Mouse (Mus musculus): ENCODE measurements around the gene Limk1.
"Not testable (repeated sequence)": the region's sequence is repeated elsewhere in the genome, so short reads cannot be mapped to it uniquely, and the experiment has no call there.

The Limk1 gene

DNA sequence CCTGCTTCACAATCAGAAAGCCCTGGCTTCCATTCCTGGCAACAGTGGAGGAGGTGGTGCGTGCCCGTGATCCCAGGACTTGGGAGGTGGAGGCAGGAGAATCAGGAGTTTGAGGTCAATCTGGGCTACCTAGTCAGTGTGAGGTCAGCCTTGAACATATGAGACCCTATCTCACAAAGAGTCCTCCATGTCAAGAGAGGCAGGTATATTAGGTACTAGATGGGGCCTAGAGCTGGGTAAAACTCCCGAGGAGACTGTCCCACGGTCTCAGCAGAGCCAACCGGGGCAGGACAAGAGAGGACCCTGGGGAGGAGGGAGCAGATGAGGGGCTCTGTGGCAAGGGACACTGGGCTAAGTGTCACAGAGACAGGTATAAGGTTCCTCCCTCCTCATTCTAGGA is 10.9 kb downstream of the Limk1 start:
- DNase-seq (ENCODE audit: low read depth), result peak; percentile 17

DNA sequence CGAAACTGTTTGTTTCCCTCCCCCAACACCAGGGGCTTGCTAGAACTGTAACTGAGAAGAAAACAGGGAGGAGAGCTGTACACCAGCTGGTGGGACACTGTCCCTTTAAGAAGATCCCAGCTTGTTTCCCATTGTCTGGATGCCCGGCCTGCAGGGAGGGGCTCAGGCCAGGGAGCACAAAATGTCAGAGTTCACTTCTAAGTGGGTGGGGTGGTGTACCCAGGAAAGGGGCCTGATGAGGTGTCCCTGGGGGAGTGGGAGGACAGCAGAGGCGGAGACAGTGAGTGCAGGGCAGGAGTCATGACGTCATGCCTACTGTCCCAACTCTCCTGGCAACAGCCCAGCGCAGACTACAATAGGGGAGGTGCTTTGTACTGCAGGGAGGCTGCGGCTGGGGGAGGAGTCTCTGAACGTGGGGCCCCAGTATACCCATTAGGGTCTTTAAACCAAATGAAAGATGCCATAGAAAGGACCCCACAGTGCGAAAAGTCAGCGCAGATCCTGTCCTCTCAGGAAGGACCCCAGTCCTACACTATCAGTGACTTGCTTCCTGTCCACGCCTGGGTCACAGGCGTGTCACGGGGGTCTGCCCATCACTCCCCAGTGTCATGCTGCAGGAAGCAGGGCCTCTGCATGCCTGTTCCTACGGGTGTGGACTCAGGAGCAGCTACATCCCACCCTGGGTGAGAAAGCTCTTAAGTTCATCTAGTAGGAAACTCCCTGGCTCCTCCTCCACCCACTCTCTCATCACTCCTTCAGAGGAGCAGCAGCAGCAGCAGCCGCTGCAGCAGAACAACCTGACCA is 12.2 kb downstream of the Limk1 start:
- DNase-seq (ENCODE audit: low read depth), result peak; percentile 76

DNA sequence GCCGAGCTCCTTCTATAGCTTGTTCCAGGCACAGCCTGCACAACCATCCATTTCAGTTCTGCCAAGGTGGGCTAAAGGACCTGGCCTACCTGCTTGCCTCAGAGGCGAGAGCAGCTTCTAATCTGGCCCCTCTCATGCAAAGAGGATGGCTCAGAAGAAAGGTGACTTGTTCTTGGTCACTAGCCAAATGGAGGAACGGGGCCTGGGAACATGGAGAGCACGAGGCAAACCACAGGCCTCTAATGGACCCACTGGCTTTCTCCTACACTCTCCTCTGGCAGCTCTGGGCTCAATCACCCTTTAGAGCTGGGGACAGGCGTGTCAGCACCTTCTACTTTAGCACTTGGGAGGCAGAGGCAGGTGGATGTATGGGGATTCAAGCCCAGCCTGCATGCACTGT is 13.4 kb downstream of the Limk1 start:
- DNase-seq (ENCODE audit: low read depth), result no peak

DNA sequence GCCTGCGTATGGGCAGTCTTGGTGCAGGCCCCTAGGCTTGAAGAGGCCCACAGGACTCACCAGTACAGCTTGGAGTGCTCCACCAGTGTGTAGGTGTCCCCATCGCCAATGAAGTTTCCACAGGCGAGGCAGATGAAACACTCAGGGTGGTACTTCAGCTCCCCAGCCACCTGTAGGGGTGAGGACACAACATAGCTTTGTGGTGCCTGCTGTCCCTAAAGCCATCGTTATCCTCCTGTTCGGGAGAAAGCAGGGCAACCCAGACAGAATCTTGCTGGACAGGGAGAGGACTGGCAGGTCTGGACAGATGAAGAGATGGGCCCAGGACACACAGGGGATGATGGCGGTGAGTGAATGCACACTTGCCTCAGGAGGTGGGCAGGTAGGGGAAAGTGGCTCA is 15.8 kb downstream of the Limk1 start:
- DNase-seq (ENCODE audit: low read depth), result no peak

DNA sequence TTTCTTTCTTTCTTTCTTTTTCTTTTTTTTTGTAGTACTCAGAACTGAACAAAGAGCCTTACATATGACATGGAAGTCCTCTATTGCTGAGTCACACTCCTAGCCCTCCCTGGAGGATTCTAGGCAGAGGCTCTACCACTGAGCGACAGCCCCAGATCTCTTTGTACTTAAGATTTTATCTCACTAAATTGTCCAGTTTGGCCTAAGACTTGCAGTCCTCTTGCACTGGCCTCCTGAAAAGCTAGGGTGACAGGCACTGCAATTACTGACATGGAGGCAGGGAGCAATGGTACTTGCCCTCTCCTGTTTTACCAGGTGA is 16.2 kb downstream of the Limk1 start:
- DNase-seq (ENCODE audit: low read depth), result no peak

DNA sequence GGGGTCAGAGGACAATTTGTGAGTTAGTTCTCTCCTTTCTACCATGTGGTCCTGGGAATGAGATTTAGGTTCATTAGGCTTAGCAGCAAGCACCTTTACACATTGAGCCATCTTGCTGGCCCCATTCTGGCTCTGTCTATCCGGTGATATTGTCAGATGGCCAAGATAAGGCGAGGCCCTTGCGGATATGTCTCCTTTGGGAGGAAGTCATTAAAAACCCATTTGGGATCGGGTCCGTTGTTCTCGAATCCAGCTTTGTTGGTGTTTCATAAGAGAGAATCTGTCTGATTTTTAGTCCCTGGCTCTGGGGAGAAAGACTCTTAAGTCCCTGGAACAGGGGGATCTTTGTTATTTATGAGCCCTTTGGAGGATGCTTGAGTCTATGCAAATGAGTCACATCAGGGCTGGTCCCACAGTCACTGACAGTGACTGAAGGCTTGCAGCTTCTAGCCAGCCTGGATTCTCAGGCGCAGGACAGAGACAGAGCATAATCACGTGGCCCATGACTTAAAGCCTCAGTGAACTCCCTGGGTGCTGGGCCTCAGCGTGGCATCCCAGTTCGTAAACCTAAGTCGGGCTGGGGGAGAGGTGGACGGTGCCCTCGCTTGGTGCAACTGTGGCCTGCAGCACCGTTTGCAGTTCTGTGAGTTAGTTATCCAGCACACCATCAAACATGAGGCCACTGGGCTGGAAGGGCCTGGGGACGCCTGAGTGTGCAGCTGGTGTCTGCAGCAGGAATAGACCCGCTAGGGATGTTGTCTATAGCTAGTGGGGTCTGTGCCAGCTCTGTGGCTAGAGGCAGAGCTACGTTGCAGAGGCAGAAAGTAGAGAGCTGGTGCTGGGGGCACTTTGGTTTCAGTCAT is 16.8 kb downstream of the Limk1 start:
- no peak for DNase-seq (ENCODE audit: low read depth)

DNA sequence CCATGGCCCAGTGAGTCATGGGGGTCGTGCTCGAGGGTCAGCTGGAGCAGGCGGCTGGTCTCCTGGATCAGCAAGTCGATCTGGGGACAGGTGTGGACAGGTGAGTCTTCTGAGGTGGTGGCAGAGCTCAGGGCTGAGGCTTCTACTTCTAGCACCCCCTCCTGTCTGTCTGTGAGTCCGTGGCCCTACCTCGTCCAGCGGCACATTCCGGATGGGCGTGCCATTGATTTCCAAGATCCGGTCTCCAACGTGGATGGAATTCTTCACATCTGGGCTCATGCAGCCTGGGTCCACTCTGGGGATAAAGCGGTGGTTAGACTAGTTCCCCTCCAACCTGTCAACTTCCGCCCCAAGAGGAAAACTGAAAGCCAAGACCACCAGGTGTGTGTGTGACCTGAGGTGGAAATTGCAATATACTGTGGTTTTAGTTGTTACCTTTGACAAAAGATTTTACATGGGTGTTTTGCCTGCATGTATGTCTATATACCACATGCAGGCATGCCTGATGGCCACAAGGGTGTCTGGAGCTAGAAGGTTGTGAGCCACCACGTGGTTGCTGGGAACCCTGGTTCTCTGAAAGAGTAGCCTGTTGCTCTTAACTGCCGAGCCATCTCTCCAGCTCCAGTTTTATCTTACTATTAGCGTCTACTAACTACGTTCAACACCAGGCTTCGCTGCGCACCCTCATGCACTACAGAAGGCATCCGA is 19.2 kb downstream of the Limk1 start:
- DNase-seq (ENCODE audit: low read depth), result no peak

DNA sequence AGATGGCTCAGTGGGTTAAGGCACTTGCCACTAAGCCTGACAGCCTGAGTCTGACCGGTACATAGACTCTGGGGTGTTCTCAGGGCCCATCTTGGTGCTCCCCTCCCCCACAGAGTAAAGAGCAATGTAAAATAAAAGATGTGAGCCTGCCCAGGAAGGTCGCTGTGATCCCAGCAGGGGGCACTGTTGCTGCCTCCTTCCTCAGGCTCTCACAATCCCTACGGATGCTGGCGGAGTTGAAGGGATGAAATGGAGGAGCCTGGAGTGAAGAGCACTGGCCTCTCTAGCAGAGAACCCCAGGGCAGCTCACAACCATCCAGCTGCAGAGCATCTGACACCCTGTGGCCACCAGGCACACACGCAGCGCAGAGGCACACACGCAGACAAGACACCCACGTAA is 19.9 kb downstream of the Limk1 start:
- no peak for DNase-seq (ENCODE audit: low read depth)

DNA sequence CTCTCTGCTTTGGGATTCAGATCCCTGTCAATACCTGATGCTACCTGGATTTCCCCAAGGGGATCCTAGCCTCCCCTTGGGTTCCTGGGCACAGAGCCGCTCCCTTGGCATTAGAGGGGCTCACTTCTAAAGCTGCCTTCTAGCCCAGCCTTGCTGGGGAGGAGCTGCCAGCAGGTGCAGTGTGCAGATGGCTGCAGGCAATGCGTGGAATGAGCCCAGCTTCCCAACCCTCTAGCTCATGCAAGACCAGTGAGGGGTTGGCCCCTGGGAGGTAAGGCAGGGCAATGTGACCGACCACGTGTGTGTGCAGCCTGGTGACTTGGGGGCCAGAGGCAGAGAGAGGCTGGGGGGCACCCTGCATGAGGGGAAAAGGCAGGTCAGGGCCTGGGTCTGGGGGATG is 31.7 kb downstream of the Limk1 start:
- no peak for DNase-seq (ENCODE audit: low read depth)

DNA sequence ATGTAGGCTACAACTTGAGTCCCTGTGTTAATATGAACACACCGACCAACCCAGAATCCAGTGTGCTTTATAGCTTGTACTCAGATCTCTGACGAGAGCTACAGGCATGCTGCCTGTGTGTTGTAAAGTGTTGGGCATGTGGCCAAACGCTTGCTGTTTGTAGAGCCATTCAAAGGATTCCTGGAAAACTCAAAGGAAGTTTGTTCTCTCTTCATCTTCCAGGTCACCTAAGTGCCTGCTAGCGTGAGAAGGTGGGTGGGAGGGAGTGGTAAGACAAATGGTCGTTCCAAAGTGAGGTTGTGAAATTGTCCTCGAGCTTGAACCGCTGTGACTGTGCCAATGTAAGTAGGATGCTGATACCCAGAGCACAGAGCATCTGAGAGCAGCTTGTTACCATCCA is 36.4 kb downstream of the Limk1 start:
- DNase-seq (ENCODE audit: low read depth), result no peak

DNA sequence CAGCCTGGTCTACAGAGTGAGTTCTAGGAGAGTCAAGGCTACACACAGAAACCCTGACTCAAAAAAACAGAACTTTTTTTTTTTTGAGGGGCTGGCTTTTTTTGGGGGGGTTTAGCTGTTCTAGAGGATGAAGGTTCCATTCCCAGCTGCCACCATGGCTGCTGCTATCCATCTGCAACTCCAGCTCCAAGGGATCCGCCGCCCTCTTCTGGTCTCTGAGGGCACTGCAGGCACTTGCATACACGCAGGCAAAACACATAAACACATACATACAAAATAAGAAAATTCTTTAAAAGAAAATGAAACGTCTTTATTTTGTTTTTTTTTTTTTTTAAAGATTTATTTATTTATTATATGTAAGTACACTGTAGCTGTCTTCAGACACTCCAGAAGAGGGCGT is 37.5 kb downstream of the Limk1 start:
- DNase-seq (ENCODE audit: low read depth), result peak; percentile 63

DNA sequence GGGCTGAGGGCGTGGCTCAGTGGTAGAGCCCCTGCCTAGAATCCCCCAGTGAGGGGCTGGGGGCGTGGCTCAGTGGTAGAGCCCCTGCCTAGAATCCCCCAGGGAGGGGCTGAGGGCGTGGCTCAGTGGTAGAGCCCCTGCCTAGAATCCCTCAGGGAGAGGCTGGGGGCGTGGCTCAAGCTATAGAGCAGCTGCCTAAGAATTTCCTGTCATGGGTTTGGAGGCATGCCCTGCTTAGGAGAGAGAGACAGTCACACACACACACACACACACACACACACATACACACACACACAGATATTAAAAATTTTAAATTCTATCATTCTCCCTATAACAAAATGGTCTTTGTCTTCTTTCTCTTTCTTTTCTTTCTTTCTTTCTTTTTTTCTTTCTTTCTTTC is 39.4 kb downstream of the Limk1 start:
- not testable (repeated sequence) for DNase-seq (ENCODE audit: low read depth)

DNA sequence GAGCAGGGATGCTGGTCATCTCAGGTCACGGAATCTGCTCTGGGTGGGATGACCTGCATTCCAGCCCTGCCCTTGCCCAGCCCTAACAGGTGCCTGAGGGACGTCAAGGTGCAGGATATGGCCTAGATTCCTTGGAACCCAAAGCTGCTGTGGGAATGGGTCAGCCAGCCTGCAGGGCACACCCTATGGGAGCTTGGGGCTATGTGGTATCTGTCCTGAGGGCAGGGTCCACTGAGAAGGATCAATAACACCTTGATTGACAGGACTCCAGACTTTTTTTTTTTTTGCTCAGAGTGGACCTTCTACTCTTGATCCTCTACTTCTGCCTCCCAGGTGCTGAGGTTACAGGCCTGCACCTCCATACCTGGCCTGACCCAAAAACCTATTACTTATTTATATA is 41.0 kb downstream of the Limk1 start:
- no peak for DNase-seq (ENCODE audit: low read depth)

DNA sequence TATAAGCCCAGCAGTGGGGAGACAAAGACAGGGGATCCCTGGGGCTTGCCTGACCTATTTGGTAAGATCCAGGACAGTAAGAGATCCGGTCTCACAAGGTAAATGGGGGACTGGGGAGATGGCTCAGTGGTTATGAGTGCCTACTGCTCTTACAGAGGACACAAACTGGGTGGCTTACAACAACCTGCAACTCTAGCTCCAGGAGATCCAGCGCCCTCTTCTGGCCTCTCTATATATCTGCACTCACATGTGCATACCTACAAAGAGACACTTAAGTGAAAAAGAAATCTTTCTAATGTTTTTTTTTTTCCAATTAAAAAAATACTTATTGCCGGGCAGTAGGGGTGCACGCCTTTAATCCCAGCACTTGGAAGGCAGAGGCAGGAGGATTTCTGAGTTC is 41.9 kb downstream of the Limk1 start:
- no peak for DNase-seq (ENCODE audit: low read depth)

DNA sequence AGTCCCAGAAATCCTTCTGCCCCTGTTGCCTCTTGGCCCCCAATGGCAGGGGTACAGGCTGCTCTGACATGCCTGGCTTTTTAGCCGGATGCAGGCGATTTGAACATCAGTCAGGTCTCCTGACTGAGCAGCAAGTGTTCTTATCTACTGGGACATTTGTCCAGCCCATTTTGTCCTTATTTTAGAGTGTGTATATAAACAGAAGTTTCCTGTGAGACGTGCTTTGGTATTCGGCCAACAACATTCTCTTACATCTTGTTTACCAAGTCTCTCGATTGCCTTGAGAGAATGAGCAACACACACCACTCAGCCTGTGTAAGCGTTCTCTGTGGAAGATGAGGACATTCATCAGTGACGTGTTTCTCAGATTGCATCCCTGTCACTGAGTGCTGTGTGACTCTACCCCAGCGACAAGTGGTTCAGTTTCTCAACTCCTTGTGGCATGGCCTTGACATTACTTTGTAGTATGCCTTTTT is 43.7 kb downstream of the Limk1 start:
- no peak for DNase-seq (ENCODE audit: low read depth)

DNA sequence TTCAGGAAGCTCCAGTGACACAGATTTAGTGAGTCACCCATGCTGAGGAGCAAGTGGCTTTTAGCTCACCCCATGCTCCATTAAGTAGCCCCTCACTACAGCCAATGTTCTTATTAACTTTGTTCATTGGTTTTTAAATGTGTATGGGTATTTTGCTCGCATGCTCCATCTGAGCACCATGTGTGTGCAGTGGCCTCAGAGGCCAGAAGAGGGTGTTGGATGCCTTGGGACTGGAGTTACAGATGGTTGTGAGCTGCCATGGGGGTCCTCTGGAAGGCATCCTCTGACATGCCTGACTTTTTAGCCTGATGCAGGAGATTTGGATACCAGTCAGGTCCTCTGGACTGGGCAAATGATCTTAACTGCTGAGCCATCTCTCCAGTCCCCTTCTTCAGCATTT is 44.3 kb downstream of the Limk1 start:
- no peak for DNase-seq (ENCODE audit: low read depth)

DNA sequence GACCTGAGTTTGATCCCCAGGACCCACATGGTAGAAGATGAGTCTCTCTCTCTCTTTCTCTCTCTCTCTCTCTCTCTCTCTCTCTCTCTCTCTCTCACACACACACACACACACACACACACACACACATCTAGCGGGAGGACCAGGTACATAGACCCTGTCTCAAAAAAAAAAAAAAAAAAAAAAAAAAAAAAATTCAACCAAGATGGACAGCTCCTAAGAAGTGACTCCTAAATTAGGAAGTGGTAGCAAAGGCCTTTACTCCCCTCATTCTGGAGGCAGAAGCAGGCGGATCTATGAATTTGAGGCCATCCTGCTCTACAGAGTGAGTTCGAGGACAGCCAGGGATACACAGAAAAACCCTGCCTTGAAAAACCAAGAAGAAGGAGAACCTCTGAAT is 48.0 kb downstream of the Limk1 start:
- no peak for DNase-seq (ENCODE audit: low read depth)

DNA sequence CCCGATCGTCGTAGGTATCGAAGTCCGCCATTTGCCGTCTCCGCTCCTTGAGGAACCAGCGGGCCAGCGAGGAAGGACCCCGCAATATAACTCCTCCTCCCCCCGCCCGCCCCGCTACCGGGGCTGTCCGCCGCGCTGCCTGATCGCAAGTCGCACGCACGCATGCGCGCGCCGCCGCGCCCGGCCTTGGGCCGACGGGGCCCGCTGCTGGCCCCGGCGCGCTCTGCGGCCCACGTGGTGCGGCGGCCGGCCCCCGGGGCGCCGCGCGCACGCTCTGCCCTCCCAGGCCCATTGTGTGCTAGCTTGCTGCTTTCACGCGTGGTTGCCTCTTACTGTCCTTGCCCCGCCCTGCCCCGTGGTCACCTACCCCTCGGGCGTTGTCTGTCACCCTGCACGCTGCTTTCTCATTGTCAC is 49.1 kb downstream of the Limk1 start, which contains the start of gene Eif4h:
Gene Eif4h (minus strand): TSS at position 222 of the 414 bp plus-strand sequence.
- DNase-seq (ENCODE audit: low read depth), result peak; percentile 98

DNA sequence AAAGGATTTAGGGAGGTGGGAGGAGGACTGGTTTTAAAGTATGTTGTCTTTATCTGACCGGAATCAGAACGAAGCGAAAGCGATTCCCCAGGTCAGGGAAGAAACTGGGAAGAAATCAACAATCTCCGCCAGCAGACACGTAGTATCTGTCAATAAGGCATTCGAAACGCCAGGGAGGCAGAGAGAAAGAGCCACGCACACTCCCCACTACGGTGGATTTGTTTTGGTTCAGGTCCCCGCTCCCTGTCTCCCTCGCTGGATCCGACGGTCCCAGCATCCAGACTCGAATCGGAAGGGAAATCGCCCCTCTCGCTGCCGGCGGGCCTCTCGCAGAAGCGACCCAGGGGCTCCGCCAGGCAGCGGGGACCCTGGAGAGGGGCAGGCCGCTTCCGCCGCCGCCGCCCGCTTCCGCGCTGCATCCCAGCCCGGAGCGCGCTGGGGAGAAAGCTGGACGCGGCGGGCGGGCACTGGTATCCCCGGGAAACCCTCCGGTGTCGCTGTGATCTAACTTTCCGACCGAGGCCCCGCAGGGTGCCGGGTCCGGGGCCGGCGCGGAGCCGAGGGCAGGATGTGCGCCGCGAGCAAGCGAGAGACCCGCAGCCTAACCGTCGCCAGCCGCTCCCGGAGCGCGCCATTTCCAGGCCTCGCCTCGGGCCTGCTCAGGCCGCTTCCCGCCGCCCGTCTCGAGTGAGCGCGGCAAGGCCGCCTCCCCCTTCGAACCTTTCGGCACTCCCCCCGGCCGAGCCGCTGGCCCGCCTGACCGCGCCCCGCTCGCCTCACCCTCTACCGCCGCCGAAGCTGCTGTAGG is 49.7 kb downstream of the Limk1 start:
- DNase-seq (ENCODE audit: low read depth), result no peak

DNA sequence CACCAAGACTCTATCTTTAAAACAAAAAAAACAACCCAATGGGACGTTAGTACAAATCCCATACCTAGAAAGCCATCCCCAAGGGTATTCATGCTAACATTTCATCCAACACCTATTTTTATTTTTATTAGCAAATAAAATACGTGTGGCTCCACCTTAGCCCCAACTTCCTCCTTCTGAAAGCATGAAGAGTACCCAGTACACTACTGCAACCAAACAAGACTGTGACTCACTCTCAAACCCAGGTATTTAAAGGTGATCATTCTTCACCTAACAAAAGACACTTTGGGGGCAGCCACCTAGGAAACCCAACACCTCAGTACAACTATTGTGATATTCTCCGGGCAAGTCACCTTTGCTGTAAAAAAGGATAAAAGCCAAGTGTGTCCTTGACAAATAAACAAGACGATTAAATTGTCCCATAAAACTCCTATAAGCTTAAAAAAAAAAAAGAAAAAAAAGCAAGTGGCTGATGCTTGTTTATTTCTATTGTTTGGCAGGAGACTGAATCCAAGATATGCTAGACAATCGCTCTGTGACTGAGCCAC is 50.5 kb downstream of the Limk1 start:
- DNase-seq (ENCODE audit: low read depth), result peak; percentile 32

DNA sequence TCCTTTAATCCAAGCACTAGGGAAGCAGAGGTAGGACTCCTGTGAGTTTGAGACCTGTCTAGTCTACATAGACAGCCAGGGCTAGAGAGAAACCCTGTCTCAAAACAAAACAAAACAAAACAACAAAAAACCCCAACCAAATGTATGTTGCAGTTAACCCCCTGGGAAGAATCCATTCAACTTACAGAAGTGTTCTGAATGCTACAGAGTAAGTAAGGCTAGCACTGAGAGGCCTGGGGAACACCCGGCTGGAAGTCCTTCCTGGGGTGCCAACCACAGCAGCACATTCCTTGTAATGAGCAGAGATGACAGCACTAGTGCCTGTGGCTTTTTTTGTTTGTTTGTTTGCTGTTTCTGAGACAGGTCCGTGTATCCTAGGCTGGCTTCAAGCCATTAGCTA is 55.6 kb downstream of the Limk1 start:
- no peak for DNase-seq (ENCODE audit: low read depth)

DNA sequence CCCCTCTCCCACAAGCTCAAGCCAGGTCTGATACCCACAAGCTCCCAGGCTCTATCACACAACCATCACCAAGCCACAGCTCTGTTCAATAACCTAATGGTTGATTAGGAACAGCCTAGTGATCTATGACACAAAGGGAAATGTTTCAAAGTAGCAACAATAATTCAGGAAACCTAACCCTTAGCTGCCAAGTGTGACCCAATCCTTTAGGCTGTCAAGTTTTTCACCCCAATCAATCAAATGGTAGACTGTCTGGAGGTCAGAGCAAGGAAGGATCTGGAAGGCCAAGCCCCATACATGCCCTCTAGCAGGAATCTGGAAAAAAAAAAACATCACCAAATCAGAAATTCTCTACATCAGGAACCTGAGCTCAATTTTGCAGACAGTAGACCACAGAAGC is 57.6 kb downstream of the Limk1 start:
- DNase-seq (ENCODE audit: low read depth), result no peak

Measured in naive thymus-derived CD4-positive, alpha-beta T cell, adult 2 months (primary cell).